Mouse (Mus musculus) liver, embryonic 11.5 days (tissue): ENCODE data around the gene Mettl7a3. TPM values are rescaled to one million over a fixed set of nuclear protein-coding genes. Genes with fewer than 3 reads are reported as not detected.
"Not testable (repeated sequence)": the region's sequence is repeated elsewhere in the genome, so short reads cannot be mapped to it uniquely, and the experiment has no call there.

ENCODE experiments used
- ATAC-seq: fragments of 200-750 bp; cut with Nextera tagmentation; replicated peaks from 2 replicates; pipeline ENCODE4 v1.8.0; 2017; ENCODE audit warnings: moderate number of reproducible peaks, mild to moderate bottlenecking, moderate TSS enrichment, moderate library complexity; ENCODE audit not compliant: low FRiP score
- DNase-seq: peaks from one replicate; pipeline ENCODE4 v3.0.0-alpha.2; 2017; ENCODE audit warnings: low spot score
- H3K27ac ChIP-seq: fragments of 300-500 bp; sonication (generic); 2 replicates; pipeline ENCODE4 v1.5.1; 2014; ENCODE audit warnings: mild to moderate bottlenecking, low read depth, low read length, control low read depth
- H3K27me3 ChIP-seq: fragments of 300-500 bp; sonication (generic); replicated peaks from 2 replicates; pipeline ENCODE4 v1.6.1; 2014; ENCODE audit warnings: low read length, mixed read lengths; ENCODE audit not compliant: control insufficient read depth, insufficient read depth
- H3K36me3 ChIP-seq: fragments of 300-500 bp; sonication (generic); 2 replicates; pipeline ENCODE4 v1.6.1; 2014; ENCODE audit warnings: mild to moderate bottlenecking, low read length, moderate library complexity, mixed read lengths; ENCODE audit not compliant: control insufficient read depth, insufficient read depth
- H3K4me1 ChIP-seq: fragments of 300-500 bp; sonication (generic); replicated peaks from 2 replicates; pipeline ENCODE4 v1.6.1; 2014; ENCODE audit warnings: low read length, mixed read lengths; ENCODE audit not compliant: control insufficient read depth, insufficient read depth
- H3K4me2 ChIP-seq: fragments of 300-500 bp; sonication (generic); 2 replicates; pipeline ENCODE4 v1.6.1; 2014; ENCODE audit warnings: mild to moderate bottlenecking, control low read depth, moderate library complexity
- H3K4me3 ChIP-seq: fragments of 300-500 bp; sonication (generic); 2 replicates; pipeline ENCODE4 v1.5.1; 2014; ENCODE audit warnings: low read depth, low read length, control low read depth
- H3K9ac ChIP-seq: fragments of 300-500 bp; sonication (generic); 2 replicates; pipeline ENCODE4 v1.6.1; 2014; ENCODE audit warnings: low read depth, low read length, control low read depth
- H3K9me3 ChIP-seq: fragments of 300-500 bp; sonication (generic); 2 replicates; pipeline ENCODE4 v1.6.1; 2016; ENCODE audit warnings: low read length, inconsistent platforms, mixed read lengths; ENCODE audit not compliant: control insufficient read depth
- WGBS: fragments of 180-500 bp; shearing (Covaris S2); extraction: QIAGEN DNeasy Blood & Tissue Kit; methylation state at CpG from one replicate; pipeline ENCODE4 v1.1.7; 2014; 5-methylcytosine and 5-hydroxymethylcytosine counted together
- polyA plus RNA-seq: library from polyadenylated mRNA; unstranded; fragments of >200 nt; fragmentation: Nextera tagmentation; extraction: Ambion mirVana; gene quantifications from 2 replicates; pipeline ENCODE4 v1.2.1, GENCODE M21; 2014

Gene Mettl7a3
- polyA plus RNA-seq, 1 experiment from 2014 or later = not detected

GRCm38 (mm10) chr15:100355876-100356275, 21.1 kb downstream of the Mettl7a3 start:
- Histone ChIP-seq H3K9me3 (no peaks in the 10 kb centered on the region), H3K4me3 (no peak overlapping the region), H3K4me1 (no peaks in the 10 kb centered on the region), H3K4me2 (no peak overlapping the region), H3K9ac (no peak overlapping the region), H3K27ac (no peak overlapping the region), H3K36me3 (no peaks in the 10 kb centered on the region), H3K27me3 (no peaks in the 10 kb centered on the region)
- no peak for DNase-seq
- WGBS = 76% methylated on average over 5 of the region's 5 CpGs
- ATAC-seq = no peak

GRCm38 (mm10) chr15:100364242-100364641, 29.5 kb downstream of the Mettl7a3 start, which contains the start of gene Higd1c:
Higd1c (plus strand) TSS chr15:100364542.
- Histone ChIP-seq H3K4me2 (no peak within 1 kb of the TSS), H3K27ac (no peak within 1 kb of the TSS), H3K36me3 (no peaks in the 10 kb centered on the region), H3K27me3 (no peaks in the 10 kb centered on the region), H3K9me3 (no peaks in the 10 kb centered on the region), H3K4me1 (no peaks in the 10 kb centered on the region), H3K4me3 (no peak within 1 kb of the TSS), H3K9ac (no peak within 1 kb of the TSS)
- DNase-seq = no peak
- no peak for ATAC-seq
- 64% methylated on average over 7 of the region's 7 CpGs for WGBS

- H3K27ac ChIP-seq, H3K27me3 ChIP-seq, H3K9ac ChIP-seq, H3K36me3 ChIP-seq, H3K4me3 ChIP-seq, DNase-seq, ATAC-seq, H3K9me3 ChIP-seq, H3K4me1 ChIP-seq, H3K4me2 ChIP-seq: not testable (repeated sequence)
- 74% methylated on average over 9 of the region's 9 CpGs for WGBS
These were observed 31.2 kb downstream of the Mettl7a3 start for GRCm38 (mm10) chr15:100365967-100366366.

DNA sequence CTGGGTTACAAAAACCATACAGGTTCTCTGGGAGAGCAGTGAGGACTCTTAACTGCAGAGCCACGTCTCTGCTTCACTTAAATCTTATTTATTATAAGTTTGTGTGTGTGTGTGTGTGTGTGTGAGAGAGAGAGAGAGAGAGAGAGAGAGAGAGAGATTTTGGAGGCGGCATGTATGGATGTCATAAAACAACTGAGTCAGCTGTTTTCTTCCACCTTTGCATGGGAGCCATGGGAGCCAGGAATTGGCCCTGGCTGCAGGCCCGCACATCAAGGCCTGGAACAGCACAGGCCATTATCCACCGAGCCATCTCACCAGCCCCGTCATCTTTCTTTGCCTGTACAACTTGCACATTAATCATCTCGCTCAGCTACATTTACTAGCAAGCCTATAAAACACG, 32.4 kb downstream of the Mettl7a3 start:
- Histone ChIP-seq H3K4me1 (no peaks in the 10 kb centered on the region), H3K27me3 (no peaks in the 10 kb centered on the region), H3K9me3 (no peaks in the 10 kb centered on the region), H3K27ac (no peak overlapping the region), H3K9ac (no peak overlapping the region), H3K4me3 (no peak overlapping the region), H3K36me3 (no peaks in the 10 kb centered on the region), H3K4me2 (no peak overlapping the region)
- WGBS = 77% methylated on average over 7 of the region's 7 CpGs
- ATAC-seq (no peak), DNase-seq (no peak)

DNA sequence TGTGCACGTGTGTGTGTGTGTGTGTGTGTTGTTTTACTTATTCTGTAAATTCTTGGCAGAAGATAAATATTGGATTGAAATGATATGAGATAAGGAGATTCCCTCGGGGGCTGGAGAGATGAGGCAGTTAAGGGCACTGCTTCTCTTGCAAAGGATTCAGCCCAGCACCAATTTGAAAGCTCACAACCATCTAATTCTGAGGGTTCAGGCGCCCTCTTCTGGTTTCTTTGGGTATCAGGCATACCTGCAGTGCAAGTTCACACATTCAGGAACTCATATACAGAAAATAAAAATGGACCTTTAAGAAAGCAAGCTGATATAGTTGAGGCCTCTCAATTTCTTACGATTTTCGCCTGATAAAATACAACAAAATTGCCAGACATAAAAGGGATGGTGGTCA, 40.3 kb downstream of the Mettl7a3 start:
- DNase-seq (no peak), ATAC-seq (no peak)
- H3K4me2 ChIP-seq = no peak overlapping the region
- H3K27ac ChIP-seq = no peak overlapping the region
- H3K4me3 ChIP-seq = no peak overlapping the region
- H3K4me1 ChIP-seq = no peaks in the 10 kb centered on the region
- no peak overlapping the region for H3K9ac ChIP-seq
- H3K9me3 ChIP-seq = no peaks in the 10 kb centered on the region
- H3K36me3 ChIP-seq = no peaks in the 10 kb centered on the region
- H3K27me3 ChIP-seq = no peaks in the 10 kb centered on the region
- 30% methylated on average over 5 of the region's 5 CpGs for WGBS

DNA sequence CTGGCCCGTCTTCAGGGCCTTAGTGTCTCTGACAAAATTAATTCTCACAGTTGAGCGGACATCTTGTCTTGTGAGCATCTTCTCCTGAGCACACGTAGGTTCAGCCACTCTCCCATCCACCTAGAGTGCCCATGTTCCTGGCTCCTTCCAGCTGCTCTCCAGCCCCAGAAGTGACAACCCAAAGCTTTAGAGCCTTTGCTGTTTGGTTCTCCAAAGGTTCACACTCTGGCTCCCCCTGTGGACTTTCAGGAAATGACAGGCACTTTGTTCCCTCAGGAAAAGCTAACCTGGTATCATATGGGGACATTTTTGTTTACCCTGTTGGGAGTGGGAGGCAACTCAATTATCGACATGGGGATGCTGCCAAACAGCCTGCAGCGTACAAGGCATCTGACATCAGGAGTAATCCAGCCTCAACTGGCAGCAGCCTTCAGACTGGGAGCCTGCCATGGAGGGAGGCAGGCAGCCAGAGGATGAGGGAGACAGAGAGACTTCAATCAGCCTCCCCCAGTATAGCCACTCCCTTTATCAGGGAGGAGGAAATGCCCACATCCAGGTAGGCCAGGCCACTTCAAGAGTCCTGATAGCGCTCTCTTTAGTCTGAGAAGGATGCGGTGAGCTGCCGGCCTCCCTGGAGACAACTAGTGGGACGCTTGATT, 43.2 kb downstream of the Mettl7a3 start:
- not testable (repeated sequence) for H3K9me3 ChIP-seq, H3K27me3 ChIP-seq, H3K4me1 ChIP-seq, H3K27ac ChIP-seq, H3K4me2 ChIP-seq, H3K36me3 ChIP-seq, H3K4me3 ChIP-seq, ATAC-seq, DNase-seq, H3K9ac ChIP-seq
- WGBS = 28% methylated on average over 3 of the region's 9 CpGs

- no peaks in the 10 kb centered on the region for H3K27me3 ChIP-seq
- no peak for ATAC-seq
- H3K9me3 ChIP-seq = no peaks in the 10 kb centered on the region
- H3K4me1 ChIP-seq = no peaks in the 10 kb centered on the region
- 83% methylated on average over 8 of the region's 8 CpGs for WGBS
- H3K9ac ChIP-seq = no peak overlapping the region
- no peak for DNase-seq
- no peak overlapping the region for H3K27ac ChIP-seq
- no peaks in the 10 kb centered on the region for H3K36me3 ChIP-seq
- no peak overlapping the region for H3K4me3 ChIP-seq
- no peak overlapping the region for H3K4me2 ChIP-seq
These were observed 44.9 kb downstream of the Mettl7a3 start for GRCm38 (mm10) chr15:100379658-100380057.

GRCm38 (mm10) chr15:100380104-100380503, 45.4 kb downstream of the Mettl7a3 start:
- 74% methylated on average over 2 of the region's 2 CpGs for WGBS
- no peaks in the 10 kb centered on the region for H3K27me3 ChIP-seq
- no peak overlapping the region for H3K9ac ChIP-seq
- DNase-seq = no peak
- no peaks in the 10 kb centered on the region for H3K9me3 ChIP-seq
- no peaks in the 10 kb centered on the region for H3K4me1 ChIP-seq
- no peak overlapping the region for H3K4me2 ChIP-seq
- no peak overlapping the region for H3K4me3 ChIP-seq
- H3K36me3 ChIP-seq = no peaks in the 10 kb centered on the region
- no peak overlapping the region for H3K27ac ChIP-seq
- no peak for ATAC-seq

GRCm38 (mm10) chr15:100385705-100386104, 51.0 kb downstream of the Mettl7a3 start:
- Histone ChIP-seq H3K4me3 (no peak overlapping the region), H3K36me3 (peaks cover 2% of the 10 kb centered on the region; the same call in 1 of the 2 replicates), H3K27ac (no peak overlapping the region), H3K27me3 (no peaks in the 10 kb centered on the region), H3K9me3 (no peaks in the 10 kb centered on the region), H3K4me2 (no peak overlapping the region), H3K4me1 (peaks cover 11% of the 10 kb centered on the region), H3K9ac (no peak overlapping the region)
- WGBS = 90% methylated on average over 9 of the region's 9 CpGs
- ATAC-seq (no peak), DNase-seq (no peak)
